Mouse (Mus musculus): ENCODE results near the gene Sell. TPM values are rescaled to one million over a fixed set of nuclear protein-coding genes. Genes with fewer than 3 reads are reported as not detected.

The Sell gene
- total RNA-seq, 2 experiments from 2014 or later = 0.47 to 1.0 TPM

GRCm38 (mm10) chr1:164075416-164075815 is 13.6 kb downstream of the Sell start:
- no peak for DNase-seq

DNA sequence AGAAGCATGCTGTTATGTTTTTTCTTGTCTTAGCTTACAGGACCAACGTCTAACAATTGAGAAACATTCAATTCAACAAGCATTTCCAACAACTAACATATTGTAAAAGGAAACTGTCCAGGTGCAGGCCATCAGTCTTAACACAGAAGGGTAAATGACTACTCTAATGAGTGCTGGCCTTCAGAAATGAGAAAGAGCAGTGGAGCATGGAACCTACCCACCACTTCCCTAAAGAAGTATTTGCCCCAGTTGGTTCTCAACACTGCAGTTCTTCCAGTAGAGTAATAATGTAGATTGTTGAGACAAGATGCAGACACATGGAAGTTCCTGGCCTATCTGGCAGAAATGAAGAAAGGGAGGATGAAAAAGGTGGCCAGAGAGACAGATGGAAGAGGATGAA is 14.7 kb downstream of the Sell start:
- no peak for DNase-seq

- DNase-seq = no peak
Measured at GRCm38 (mm10) chr1:164077031-164077430, 15.2 kb downstream of the Sell start.

- DNase-seq = no peak
Measured at GRCm38 (mm10) chr1:164078323-164078741, 16.6 kb downstream of the Sell start.

DNA sequence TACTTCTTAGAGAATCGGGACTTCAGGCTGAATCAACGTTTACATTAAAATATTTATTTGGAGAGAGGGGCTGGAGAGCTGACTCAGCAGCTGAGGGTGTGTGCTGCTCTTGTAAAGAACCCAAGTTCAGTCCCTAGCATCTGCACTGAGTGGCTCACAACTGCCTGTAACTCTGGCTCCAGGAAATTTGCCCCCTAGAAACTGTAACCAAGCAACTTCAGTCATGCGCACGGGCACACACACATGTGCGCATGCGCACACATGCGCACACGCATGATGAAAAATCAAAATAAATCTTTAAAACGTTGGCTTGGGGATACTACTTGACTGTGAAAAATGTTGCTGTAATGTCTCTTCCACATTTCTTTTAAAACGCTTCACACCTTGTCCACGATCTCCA is 17.3 kb downstream of the Sell start:
- no peak for DNase-seq

GRCm38 (mm10) chr1:164083046-164083445 is 21.3 kb downstream of the Sell start:
- no peak for DNase-seq

- DNase-seq = no peak
Measured at GRCm38 (mm10) chr1:164086797-164087196, 25.0 kb downstream of the Sell start.

GRCm38 (mm10) chr1:164087872-164088271 is 26.1 kb downstream of the Sell start:
- DNase-seq = no peak

- DNase-seq = no peak
Measured at GRCm38 (mm10) chr1:164096780-164097179, 35.0 kb downstream of the Sell start.

DNA sequence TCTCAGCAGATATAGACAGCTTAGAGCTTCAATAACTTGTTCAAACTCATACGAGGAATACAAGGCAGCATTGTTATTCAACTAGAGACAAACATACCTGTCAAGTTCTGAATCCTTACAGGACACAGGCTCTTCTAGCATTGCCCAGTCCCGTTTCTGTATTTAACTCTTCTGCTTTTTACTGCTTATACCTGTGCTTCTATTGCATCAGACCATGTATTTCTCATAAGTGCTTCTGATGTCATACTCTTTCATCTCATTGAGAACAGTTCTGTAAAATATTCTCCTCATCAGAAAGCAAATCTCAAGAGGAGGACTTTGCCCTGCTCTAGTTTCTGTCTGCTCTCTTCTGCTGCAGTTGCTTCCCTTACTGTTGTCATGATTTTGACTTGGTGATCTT is 36.1 kb downstream of the Sell start:
- DNase-seq = no peak

DNA sequence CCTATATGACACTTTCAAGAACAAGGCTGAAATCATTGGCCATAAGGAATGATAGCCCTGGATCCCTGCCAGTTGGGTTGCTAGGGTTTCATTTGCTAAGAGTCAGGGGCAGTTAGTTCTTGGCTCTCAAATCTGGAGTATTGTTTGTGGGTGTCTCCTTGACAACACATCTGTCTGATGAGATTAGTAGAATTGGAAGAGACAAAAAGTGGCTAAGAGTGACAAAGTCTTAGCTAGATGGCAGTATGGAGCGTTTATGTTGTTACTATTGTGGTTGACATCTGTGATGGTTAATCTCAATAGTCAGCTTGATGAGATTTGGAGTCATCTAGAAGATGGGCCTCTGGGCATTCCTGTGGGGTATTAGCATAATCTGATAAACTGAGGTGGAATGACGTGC is 36.6 kb downstream of the Sell start:
- no peak for DNase-seq

- DNase-seq = no peak
Measured at GRCm38 (mm10) chr1:164109763-164110162, 48.0 kb downstream of the Sell start.

DNA sequence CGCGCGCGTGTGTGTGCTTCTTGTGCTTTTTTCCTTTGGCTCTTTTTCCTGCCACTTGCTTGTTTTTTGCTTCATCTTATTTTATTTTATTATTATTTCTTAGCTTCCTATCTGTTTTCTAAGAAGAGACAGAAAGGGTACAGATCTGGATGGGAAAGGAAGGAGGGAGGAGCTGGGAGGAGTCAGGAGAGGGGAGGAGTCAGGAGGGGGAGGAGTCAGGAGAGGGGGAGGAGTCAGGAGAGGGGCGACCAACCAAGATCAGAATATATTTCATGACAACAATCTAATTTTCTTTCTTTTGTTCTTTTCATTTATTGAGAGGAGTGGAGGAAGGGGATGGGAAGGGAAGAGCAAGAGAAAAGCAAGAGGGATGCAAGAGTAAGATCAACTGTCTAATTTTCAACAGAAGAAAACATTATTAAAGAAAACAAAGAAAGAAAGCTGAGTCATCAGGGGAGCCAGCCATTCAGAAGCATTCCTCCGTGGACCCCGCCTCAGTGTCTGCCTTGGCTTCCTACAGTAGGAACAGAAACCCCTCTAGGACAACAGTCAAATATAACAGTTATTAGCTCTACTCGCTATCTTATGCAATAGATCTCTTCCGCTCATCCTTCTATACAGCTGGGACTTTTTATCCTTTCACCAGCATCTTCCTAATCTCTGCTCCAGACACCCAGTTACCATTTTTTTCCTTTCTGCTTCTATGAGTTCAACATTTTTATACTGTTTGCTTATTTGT is 49.0 kb downstream of the Sell start:
- no peak for DNase-seq

DNA sequence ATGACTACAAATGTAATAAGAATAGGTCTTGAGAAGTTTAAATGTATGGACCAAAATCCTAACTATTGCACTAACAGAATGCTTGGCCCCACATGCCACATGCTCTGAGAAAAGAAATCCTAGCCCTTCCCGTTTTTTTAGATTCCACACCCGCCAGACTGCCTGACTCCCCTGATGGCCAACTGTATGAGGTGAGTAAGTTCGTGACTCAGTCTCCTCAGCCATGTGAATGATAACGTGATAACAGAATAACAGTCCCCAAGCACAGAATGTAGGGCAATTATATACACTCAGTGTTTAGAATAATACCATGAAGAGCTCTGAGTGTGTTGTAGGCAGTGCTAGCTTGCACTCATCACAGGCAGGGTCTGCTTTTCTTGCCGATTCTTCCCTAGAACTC is 52.5 kb downstream of the Sell start:
- DNase-seq = no peak

- no peak for DNase-seq
Measured at GRCm38 (mm10) chr1:164114947-164115493, 53.2 kb downstream of the Sell start, which contains the start of gene Selp. Gene Selp (plus strand): TSS chr1:164115264.

- no peak for DNase-seq
Measured at GRCm38 (mm10) chr1:164115647-164116046, 53.9 kb downstream of the Sell start.

DNA sequence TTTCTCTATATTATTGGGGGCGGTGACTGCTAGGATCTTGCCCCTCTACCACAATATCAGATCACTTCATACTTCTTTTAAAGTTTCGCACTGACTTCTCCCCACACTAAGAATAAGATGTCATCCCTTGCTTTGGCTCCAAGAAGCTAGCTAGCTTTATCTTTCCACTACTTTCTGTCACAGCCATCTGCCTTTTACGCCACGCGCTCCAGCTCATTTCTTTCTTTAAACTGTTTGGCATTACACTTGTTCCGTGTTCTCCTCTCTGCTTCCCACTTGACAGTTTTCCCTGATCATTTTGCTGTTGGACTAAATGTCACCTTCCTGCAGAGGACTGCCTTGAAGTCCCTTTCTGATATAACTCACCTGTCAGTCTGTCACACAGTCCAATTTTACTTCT is 56.1 kb downstream of the Sell start:
- no peak for DNase-seq

DNA sequence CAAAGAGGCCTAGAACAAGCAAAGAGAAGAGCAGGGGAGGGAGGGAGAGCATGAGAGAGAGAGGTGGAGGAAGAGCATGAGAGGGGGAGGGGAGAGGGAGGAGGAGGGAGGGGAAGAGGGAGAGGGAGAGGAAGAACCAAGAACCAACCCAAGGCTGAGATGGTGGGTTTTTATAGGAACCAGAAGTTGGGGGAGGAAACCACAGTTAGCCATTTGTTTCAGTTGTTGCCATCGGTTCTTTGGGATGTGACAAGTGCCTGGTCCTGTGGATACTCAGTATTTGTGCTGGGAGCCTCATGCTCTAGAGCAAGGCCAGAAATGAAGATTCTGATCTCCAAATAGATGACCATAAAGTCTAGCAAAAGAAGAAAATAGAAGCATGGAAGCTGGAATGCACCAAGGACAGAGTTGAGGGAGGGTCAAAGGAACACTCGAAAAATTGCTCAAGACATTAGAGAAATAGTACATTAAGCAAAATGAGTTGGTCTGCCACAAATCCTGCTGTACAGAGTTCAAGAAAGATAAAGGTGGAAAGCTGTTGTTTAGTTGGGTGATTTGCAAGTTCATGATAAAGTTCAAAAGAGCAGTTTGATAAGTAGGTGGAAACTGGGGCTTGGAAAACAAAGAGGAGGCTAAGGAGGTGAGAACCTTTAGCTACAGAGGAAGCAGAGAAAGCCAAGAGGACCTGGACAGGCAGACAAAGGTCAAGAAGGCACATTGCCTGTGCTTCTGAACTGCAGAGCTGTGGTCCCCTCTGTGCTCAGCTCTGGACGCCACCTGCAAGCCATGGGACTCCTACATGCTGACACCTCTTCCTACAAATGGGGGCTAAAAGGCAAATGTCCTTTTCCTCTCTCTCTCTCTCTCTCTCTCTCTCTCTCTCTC is 58.4 kb downstream of the Sell start:
- no peak for DNase-seq

DNA sequence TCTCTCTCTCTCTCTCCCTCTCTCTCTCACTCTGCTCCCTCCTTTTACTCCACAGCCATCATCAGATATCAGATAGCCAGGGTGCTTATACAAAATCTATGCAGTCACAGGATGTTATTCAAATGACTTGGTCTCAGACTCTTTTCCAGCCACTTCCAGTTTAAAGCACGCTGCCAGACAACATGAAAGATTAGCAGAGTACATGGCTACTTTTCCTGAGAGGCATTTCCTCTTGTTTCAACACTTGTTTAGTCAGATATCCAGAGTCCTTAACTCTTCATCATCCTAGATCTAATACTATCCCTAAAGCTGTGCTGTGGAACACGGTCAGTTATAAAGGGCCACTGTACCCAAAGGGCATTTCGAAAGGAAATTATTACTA is 59.0 kb downstream of the Sell start:
- no peak for DNase-seq

DNA sequence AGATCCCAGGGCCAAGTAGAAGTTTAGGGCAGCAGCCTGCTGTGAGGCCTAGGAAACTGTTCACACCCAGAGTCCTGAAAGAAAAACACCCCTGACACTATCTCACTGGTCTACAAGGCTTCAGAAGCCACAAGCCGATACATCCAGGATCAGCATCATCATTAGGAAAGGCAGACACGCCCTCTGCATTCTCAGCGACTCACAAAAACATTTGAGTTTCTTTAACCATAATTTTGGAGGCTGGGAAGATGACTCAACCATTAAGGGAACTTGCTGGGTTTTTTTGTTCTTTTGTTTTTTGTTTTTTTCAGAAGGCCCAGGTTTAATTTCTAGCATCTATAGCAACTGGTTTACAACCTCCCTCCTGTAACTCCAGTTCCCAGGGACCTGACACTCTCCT is 62.1 kb downstream of the Sell start:
- DNase-seq = no peak

- DNase-seq = no peak
Measured at GRCm38 (mm10) chr1:164130013-164130412, 68.2 kb downstream of the Sell start.

GRCm38 (mm10) chr1:164132609-164133008 is 70.8 kb downstream of the Sell start:
- DNase-seq = no peak

Data from gastrocnemius, postnatal 10 days (tissue).